Mouse (Mus musculus): ENCODE results near the gene Akr1b3. TPM values are rescaled to one million over a fixed set of nuclear protein-coding genes. Genes with fewer than 3 reads are reported as not detected.

The Akr1b3 gene
- 100 to 1,000 TPM; 108 to 109 TPM for total RNA-seq (2023)

GRCm38 (mm10) chr6:34316854-34317771, at the start of gene Akr1b3:
Gene Akr1b3 (minus strand): TSS chr6:34317478.

GRCm38 (mm10) chr6:34353658-34354353, 36.5 kb upstream of the Akr1b3 start, which contains the start of gene Akr1b8:
Gene Akr1b8 (plus strand): TSS chr6:34354119.

Other genes with a start within 250 kb of the Akr1b3 start
- gene Slc35b4, start 140.4 kb downstream of the Akr1b3 start, total RNA-seq (2023), result 10 to 100 TPM; 22.6 to 28.4 TPM
- not detected for gene Akr1b8, start 36.6 kb upstream of the Akr1b3 start, total RNA-seq (2023)
- gene Akr1b10, start 66.7 kb upstream of the Akr1b3 start, total RNA-seq (2023), result 10 to 100 TPM; 24.0 to 25.4 TPM
- gene Akr1b7, start 94.9 kb upstream of the Akr1b3 start, total RNA-seq (2023), result under 1 TPM; 0.73 to 0.89 TPM
- 10 to 100 TPM; 23.7 to 28.2 TPM for gene Bpgm, start 158.7 kb upstream of the Akr1b3 start, total RNA-seq (2023)

Data from T-cell, adult 66 days (primary cell).